ENCODE assay signal across 8 mouse cellular contexts in the genomic region with DNA sequence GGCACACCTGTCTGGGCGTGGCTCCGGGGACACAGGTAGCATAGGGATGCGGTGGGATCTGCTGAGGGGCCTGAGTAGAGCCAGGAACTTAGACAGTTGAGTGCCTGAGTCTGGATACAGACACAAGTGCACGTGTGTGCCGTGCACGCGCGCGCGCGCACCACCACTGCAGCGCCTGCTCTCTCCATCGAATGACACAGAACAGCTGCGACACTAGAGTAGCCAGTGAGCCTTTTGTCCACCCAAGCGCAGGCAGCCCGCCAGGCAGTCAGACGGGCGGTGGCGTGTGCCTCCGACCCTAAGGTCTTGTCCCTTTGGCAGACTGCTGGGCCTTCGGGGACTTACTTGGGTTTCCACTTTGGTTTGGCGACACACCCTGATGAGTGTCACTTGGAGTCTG.
A peak's percentile ranks its signal among the peaks of the same experiment; 100 is the strongest.
DNase-seq lines count a peak whose midpoint lies in the region; ATAC-seq and TF ChIP-seq lines count a peak whose summit lies in the region.

No protein-coding gene starts in this region.

- H3K4me2 ChIP-seq in forebrain, embryonic 16.5 days (ENCODE audit: low read length) = peak overlapping the region; percentile 68
- H3K4me2 ChIP-seq in intestine, embryonic 14.5 days (ENCODE audit: low read length) = peak overlapping the region; percentile 45
- H3K4me2 ChIP-seq in limb, embryonic 14.5 days (replicated peaks; ENCODE audit: low read depth, low read length, severe bottlenecking) = peak overlapping the region; percentile 37

- peak overlapping the region; percentile 71 for H3K4me3 ChIP-seq in E14TG2a.4 (replicated peaks; ENCODE audit: low read length)
- peak overlapping the region; percentile 35 for H3K4me3 ChIP-seq in forebrain, embryonic 16.5 days (replicated peaks; ENCODE audit: low read length)
- H3K4me3 ChIP-seq in intestine, embryonic 14.5 days (ENCODE audit: low read depth, low read length) = peak overlapping the region; percentile 18; the same call in 1 of the 2 replicates
- peak overlapping the region; percentile 11; the same call in 1 of the 2 replicates for H3K4me3 ChIP-seq in limb, embryonic 14.5 days (replicated peaks; ENCODE audit: low read length)

- peak; percentile 42 to 44 for DNase-seq in adrenal gland, adult 18-20 months (ENCODE audit: low spot score in 2 of 2)
- peak; percentile 78 for DNase-seq in intestine, embryonic 14.5 days (ENCODE audit: low spot score)
- no peak for DNase-seq in limb, embryonic 14.5 days (ENCODE audit: low spot score)
- peak; percentile 84 for DNase-seq in retina, postnatal 1 day
- no peak for DNase-seq in thymus, postnatal 25 days
- DNase-seq in thymus, postnatal 0 days (ENCODE audit: low spot score) = no peak

- H3K27ac ChIP-seq in forebrain, embryonic 16.5 days (ENCODE audit: low read length) = peak overlapping the region; percentile 68
- no peak overlapping the region; the same call in 1 of the 2 replicates for H3K27ac ChIP-seq in intestine, embryonic 14.5 days (ENCODE audit: low read depth)
- H3K27ac ChIP-seq in limb, embryonic 14.5 days (replicated peaks; ENCODE audit: low read depth, low read length) = no peak overlapping the region

- peaks cover 32% of the 10 kb centered on the region for H3K4me1 ChIP-seq in E14TG2a.4 (replicated peaks; ENCODE audit: low read depth, low read length)
- peaks cover 37% of the 10 kb centered on the region for H3K4me1 ChIP-seq in forebrain, embryonic 16.5 days (replicated peaks; ENCODE audit: control insufficient read depth, insufficient read depth, low read length)
- peaks cover 20% of the 10 kb centered on the region for H3K4me1 ChIP-seq in intestine, embryonic 14.5 days (replicated peaks; ENCODE audit: control insufficient read depth, insufficient read depth, low read length)
- peaks cover 11% of the 10 kb centered on the region for H3K4me1 ChIP-seq in limb, embryonic 14.5 days (ENCODE audit: control insufficient read depth, insufficient read depth, low read length)

- peaks cover 78% of the 10 kb centered on the region for H3K27me3 ChIP-seq in E14TG2a.4 (ENCODE audit: insufficient read depth, low read length)
- 0 out of 2 replicates have a peak, but pooled peaks cover 2% of the 10 kb centered on the region for H3K27me3 ChIP-seq in forebrain, embryonic 16.5 days (replicated peaks; ENCODE audit: control insufficient read depth, insufficient read depth, low read length)
- peaks cover 30% of the 10 kb centered on the region for H3K27me3 ChIP-seq in intestine, embryonic 14.5 days (replicated peaks; ENCODE audit: control insufficient read depth, insufficient read depth, low read length)
- peaks cover 69% of the 10 kb centered on the region for H3K27me3 ChIP-seq in limb, embryonic 14.5 days (ENCODE audit: control insufficient read depth, insufficient read depth, low read length)

- peak overlapping the region; percentile 54 for H3K9ac ChIP-seq in forebrain, embryonic 16.5 days (replicated peaks; ENCODE audit: low read depth, low read length)
- H3K9ac ChIP-seq in intestine, embryonic 14.5 days (ENCODE audit: low read length) = no peak overlapping the region
- H3K9ac ChIP-seq in limb, embryonic 14.5 days (ENCODE audit: low read depth, low read length, severe bottlenecking) = no peak overlapping the region

- 1% methylated on average over 21 of the region's 22 CpGs for WGBS in forebrain, embryonic 16.5 days
- 4% methylated on average over 22 of the region's 22 CpGs for WGBS in intestine, embryonic 14.5 days
- WGBS in limb, embryonic 14.5 days = under 1% methylated on average over 22 of the region's 22 CpGs

- no peak for TF ChIP-seq POLR2A in limb, embryonic 14.5 days (IDR thresholded peaks at IDR 0.05; ENCODE audit: borderline replicate concordance, extremely low read depth, insufficient read depth, insufficient read length)

- H3K9me3 ChIP-seq in E14TG2a.4 (ENCODE audit: low read length) = no peaks in the 10 kb centered on the region
- H3K9me3 ChIP-seq in forebrain, embryonic 16.5 days (ENCODE audit: control insufficient read depth, low read length) = no peaks in the 10 kb centered on the region
- no peaks in the 10 kb centered on the region for H3K9me3 ChIP-seq in intestine, embryonic 14.5 days (ENCODE audit: control insufficient read depth, low read length)
- H3K9me3 ChIP-seq in limb, embryonic 14.5 days (ENCODE audit: control insufficient read depth, low read length) = no peaks in the 10 kb centered on the region

- no peaks in the 10 kb centered on the region for H3K36me3 ChIP-seq in E14TG2a.4 (ENCODE audit: insufficient read depth, low read length)
- no peaks in the 10 kb centered on the region for H3K36me3 ChIP-seq in forebrain, embryonic 16.5 days (ENCODE audit: control insufficient read depth, insufficient read depth)
- no peaks in the 10 kb centered on the region for H3K36me3 ChIP-seq in intestine, embryonic 14.5 days (ENCODE audit: control insufficient read depth, insufficient read depth, low read length)
- H3K36me3 ChIP-seq in limb, embryonic 14.5 days (ENCODE audit: control insufficient read depth, insufficient read depth, low read length) = no peaks in the 10 kb centered on the region

- ATAC-seq in forebrain, embryonic 16.5 days = peak; percentile 39
- 0 out of 2 replicates have a peak, but pooled peaks have one; percentile 19 for ATAC-seq in intestine, embryonic 14.5 days (replicated peaks; ENCODE audit: low FRiP score, low TSS enrichment, low read depth)
- ATAC-seq in limb, embryonic 14.5 days (ENCODE audit: low FRiP score, low read depth) = peak; percentile 28; the same call in 1 of the 2 replicates

- no peak for TF ChIP-seq CTCF in E14TG2a.4 (conservative IDR thresholded peaks at IDR 0.05; ENCODE audit: low read length)

Comparison
In these comparisons a context has a peak if more than half of its experiments do, and no peak if none do; other contexts are left out.
1. H3K4me3 ChIP-seq: peak in every context shown above with its lines; median percentile 71 in E14TG2a.4; 35 in forebrain, embryonic 16.5 days; 18 in intestine, embryonic 14.5 days; 11 in limb, embryonic 14.5 days.
2. DNase-seq: peak in adrenal gland, adult 18-20 months (2 of 2), intestine, embryonic 14.5 days (single experiment) and retina, postnatal 1 day (single experiment); none in limb, embryonic 14.5 days (single experiment), thymus, postnatal 25 days (single experiment) and thymus, postnatal 0 days (single experiment).
3. Peak in every context shown above with its lines, with median percentiles within 50 percentile points of each other: ATAC-seq and H3K4me2 ChIP-seq.